Mouse (Mus musculus) Patski (cell line): ENCODE measurements around the gene Mbnl1. TPM values are rescaled to one million over a fixed set of nuclear protein-coding genes. Genes with fewer than 3 reads are reported as not detected.

Experiments
- ATAC-seq: fragments of 100-300 bp; one replicate; pipeline ENCODE4 v1.8.0; 2021
- CTCF ChIA-PET: fragments of 350-600 bp; sonication (Branson Sonifier 250); formaldehyde crosslinking; loops from one replicate; lab custom pipeline; 2022; ENCODE audit warnings: inconsistent platforms; lab: Charles Lee
- POLR2A ChIA-PET: fragments of 350-600 bp; sonication (Branson Sonifier 250); formaldehyde crosslinking; loops from one replicate; lab custom pipeline; 2022; ENCODE audit warnings: antibody characterized with exemption, inconsistent platforms; lab: Charles Lee
- DNase-seq: peaks from one replicate; pipeline ENCODE4 v3.0.0-alpha.2; 2011; ENCODE audit warnings: low read depth, low spot score
- H3K27me3 ChIP-seq: fragments of 371-371 bp; one replicate; pipeline ENCODE4 v1.5.1; 2021
- CTCF ChIP-seq: fragments of 100-300 bp; IDR thresholded peaks from one replicate; pipeline ENCODE4 v1.5.1; 2021
- in situ Hi-C: fragments of 300-500 bp; cut with MboI; formaldehyde crosslinking; loops from 3 replicates; pipeline ENCODE4 v1.11.1; 2018; ENCODE audit warnings: low pct_unique_long_range_greater_than_20kb, mixed read lengths
- polyA plus RNA-seq: library from polyadenylated mRNA; unstranded; gene quantifications from one replicate; pipeline ENCODE4 v1.2.3, GENCODE M21; 2021

Gene Mbnl1
- polyA plus RNA-seq, 1 experiment from 2014 or later, result 84.9 TPM

DNA sequence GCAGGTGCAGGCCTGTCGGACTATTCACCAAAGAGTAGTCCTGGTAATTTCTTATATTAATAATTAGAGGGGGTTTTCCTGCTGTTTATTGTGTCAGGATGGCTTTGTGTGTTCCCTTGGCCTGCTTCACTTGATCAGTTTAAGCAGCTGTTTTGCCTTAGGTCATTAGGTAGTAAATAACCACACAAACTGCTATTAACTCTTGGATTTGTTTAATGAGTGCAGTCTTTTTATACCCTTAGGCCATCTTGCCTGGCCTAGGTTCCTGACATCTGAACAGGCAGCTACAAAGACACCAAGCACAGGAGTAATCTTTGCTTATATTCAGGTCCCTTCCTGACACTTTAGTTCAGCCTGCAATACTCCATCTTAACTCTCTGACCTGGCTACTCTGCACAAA is 110.0 kb downstream of the Mbnl1 start:
- POLR2A ChIA-PET, result interaction anchor here (1.5 kb wide), 1 partner anchor 15 kb away, joined by 5 read pairs; no protein-coding TSS in a partner anchor
- CTCF ChIA-PET, result interaction anchor here (0.8 to 3.1 kb wide), 7 partner anchors 11 to 68 kb away, joined by 3 to 8 read pairs (median 4); no protein-coding TSS in a partner anchor
- no peak for TF ChIP-seq CTCF
- in situ Hi-C loops, result no loop called here
- peak; percentile 68 for ATAC-seq
- no peaks in the 10 kb centered on the region for H3K27me3 ChIP-seq
- DNase-seq, result peak; percentile 56

DNA sequence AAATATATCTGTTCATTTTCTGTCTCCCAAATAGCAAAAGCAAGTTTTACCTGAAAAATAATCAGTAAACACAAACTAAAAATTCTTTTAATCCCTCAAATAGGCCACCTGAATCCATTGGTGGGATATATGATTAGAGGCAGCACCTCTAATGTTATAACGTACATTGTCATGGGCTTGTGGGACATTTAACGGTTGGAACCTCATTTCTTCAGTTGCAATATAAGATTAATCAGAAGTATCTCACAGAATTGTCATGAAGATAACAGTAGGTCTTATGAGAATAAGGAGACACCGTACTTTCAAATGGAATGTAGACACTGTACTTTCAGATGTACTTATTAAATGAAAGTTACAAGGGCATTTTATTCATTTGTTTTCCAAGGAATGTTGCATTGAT is 112.1 kb downstream of the Mbnl1 start:
- ATAC-seq, result no peak
- no peak for DNase-seq
- CTCF ChIA-PET, result interaction anchor here (0.9 to 1.5 kb wide), 3 partner anchors 17 to 28 kb away, joined by 3 to 5 read pairs (median 4); no protein-coding TSS in a partner anchor
- no peaks in the 10 kb centered on the region for H3K27me3 ChIP-seq
- no peak for TF ChIP-seq CTCF
- POLR2A ChIA-PET, result no interaction called here
- in situ Hi-C loops, result no loop called here

DNA sequence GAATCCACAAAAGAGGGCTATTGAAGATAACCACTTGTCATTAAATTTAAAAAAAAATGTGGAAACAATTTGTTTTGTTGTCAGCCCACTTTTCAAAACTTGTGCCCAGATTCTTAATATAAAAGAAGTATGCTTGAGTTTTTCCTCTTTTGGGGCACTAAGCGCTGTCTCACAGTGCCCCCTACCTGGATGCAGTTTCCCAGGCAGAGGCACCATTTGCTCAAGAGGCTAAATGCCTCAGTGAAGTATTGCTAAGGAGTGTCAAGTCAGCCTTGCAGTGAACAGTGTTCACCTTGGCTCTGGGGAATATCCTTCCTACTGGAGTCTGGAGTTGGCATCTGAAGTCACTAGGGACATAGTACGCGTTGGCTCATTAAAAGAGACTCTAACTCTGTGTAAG is 113.4 kb downstream of the Mbnl1 start:
- POLR2A ChIA-PET, result no interaction called here
- TF ChIP-seq CTCF, result peak; percentile 44
- CTCF ChIA-PET, result interaction anchor here (1.4 to 1.5 kb wide), 2 partner anchors 16 to 26 kb away, joined by 4 to 5 read pairs; no protein-coding TSS in a partner anchor
- in situ Hi-C loops, result no loop called here
- DNase-seq, result no peak
- H3K27me3 ChIP-seq, result no peaks in the 10 kb centered on the region
- no peak for ATAC-seq

GRCm38 (mm10) chr3:60587149-60587548 is 114.5 kb downstream of the Mbnl1 start:
- ATAC-seq (no peak), DNase-seq (no peak)
- CTCF ChIA-PET, result interaction anchor here (1.2 to 2.1 kb wide), 3 partner anchors 10 to 59 kb away, joined by 3 to 8 read pairs (median 4); no protein-coding TSS in a partner anchor
- no peaks in the 10 kb centered on the region for H3K27me3 ChIP-seq
- no peak for TF ChIP-seq CTCF
- POLR2A ChIA-PET, result no interaction called here
- in situ Hi-C loops, result no loop called here

- POLR2A ChIA-PET, result interaction anchor here (0.7 kb wide), 1 partner anchor 24 kb away, joined by 4 read pairs; no protein-coding TSS in a partner anchor
Measured at GRCm38 (mm10) chr3:60589361-60589760, 116.7 kb downstream of the Mbnl1 start.

DNA sequence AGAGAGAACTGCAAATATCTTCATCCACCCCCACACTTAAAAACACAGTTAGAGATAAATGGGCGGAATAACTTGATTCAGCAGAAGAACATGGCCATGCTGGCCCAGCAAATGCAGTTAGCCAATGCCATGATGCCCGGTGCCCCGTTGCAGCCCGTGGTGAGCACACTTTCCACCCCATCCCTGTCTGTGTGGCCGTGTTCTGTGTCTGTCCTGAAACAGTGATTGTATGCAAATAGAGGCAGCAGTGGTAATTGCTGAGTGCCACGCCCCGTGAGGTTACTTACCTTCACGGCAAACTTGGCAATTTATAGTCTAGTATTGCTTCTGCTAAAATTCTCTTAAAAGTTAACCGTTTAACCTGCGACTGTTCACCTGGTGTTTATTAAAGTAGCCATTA is 123.0 kb downstream of the Mbnl1 start:
- CTCF ChIA-PET, result no interaction called here
- no peak for TF ChIP-seq CTCF
- ATAC-seq, result no peak

More at GRCm38 (mm10) chr3:60589361-60589760, 116.7 kb downstream of the Mbnl1 start:
- ATAC-seq (peak; percentile 83), DNase-seq (no peak)
- no peak for TF ChIP-seq CTCF
- no peaks in the 10 kb centered on the region for H3K27me3 ChIP-seq
- CTCF ChIA-PET, result interaction anchor here (0.9 to 3.5 kb wide), 5 partner anchors 11 to 72 kb away, joined by 3 to 34 read pairs (median 4); no protein-coding TSS in a partner anchor
- in situ Hi-C loops, result no loop called here

DNA sequence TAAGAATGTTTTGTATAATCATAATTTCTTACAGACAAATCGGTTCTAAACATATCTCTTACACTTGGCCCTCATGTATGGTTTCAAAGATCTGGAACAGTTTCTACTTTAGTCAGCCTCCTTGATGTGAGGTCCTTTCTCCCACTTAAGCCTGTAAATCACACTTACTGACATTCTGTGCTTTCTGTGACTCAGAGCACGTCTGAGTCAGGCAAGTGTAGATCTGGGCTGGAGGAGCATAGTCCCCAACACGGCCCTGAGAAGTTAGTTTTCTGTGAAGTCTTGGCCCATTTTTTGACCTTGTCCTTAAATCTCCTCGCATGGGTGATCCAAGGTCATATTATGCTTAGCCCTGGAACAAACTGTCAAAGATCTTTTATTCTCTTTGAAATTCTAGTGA is 124.4 kb downstream of the Mbnl1 start:
- ATAC-seq (peak; percentile 82), DNase-seq (no peak)
- no peak for TF ChIP-seq CTCF
- in situ Hi-C loops, result loop anchor here (5.0 kb wide), 1 partner anchor 190 kb away; no protein-coding TSS in a partner anchor
- no peaks in the 10 kb centered on the region for H3K27me3 ChIP-seq
- ChIA-PET CTCF (no interaction called here), POLR2A (no interaction called here)

More for the DNA sequence above, 123.0 kb downstream of the Mbnl1 start:
- in situ Hi-C loops, result loop anchor here (5.0 kb wide), 1 partner anchor 188 kb away; no protein-coding TSS in a partner anchor
- DNase-seq, result no peak
- POLR2A ChIA-PET, result no interaction called here
- no peaks in the 10 kb centered on the region for H3K27me3 ChIP-seq

GRCm38 (mm10) chr3:60601686-60602085 is 129.1 kb downstream of the Mbnl1 start:
- DNase-seq (no peak), ATAC-seq (peak; percentile 55)
- in situ Hi-C loops, result loop anchor here (5.0 kb wide), 1 partner anchor 79 kb away; no protein-coding TSS in a partner anchor
- ChIA-PET POLR2A (interaction anchor here (1.0 to 1.7 kb wide), 3 partner anchors 10 to 21 kb away, joined by 3 to 4 read pairs (median 3); no protein-coding TSS in a partner anchor), CTCF (interaction anchor here (0.8 to 4.8 kb wide), 36 partner anchors 9 to 483 kb away, joined by 3 to 34 read pairs (median 4); no protein-coding TSS in a partner anchor)
- TF ChIP-seq CTCF, result peak; percentile 94
- no peaks in the 10 kb centered on the region for H3K27me3 ChIP-seq

DNA sequence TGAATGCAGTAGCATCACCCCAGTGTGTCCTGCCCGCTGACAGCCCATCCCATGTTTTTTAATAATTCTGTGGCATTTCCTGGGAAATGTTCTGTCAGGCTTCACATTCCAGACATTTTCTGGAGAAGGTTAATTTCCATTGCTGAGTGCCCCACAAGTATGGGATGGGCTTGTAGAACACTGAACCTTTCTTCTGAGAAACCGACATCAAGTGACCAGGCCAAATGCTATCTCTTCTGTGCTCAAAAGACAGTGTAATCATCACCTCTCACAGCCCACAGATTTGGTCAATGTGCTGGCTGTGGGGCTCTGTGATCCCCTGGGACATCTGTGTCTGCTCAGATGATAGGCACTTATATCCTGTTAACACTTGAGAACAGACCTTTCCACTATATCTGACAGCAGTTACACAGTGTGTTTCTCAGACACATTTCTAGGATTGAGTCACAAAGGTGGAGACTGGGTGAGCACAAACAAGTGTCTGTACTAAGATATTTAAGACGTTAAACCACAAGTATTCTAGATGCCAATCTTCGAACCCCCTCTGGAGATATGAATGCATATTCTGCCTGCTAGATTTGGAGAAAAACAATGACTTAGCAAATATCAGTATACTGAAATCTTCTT is 130.4 kb downstream of the Mbnl1 start:
- DNase-seq (no peak), ATAC-seq (peak; percentile 63)
- CTCF ChIA-PET, result interaction anchor here (1.4 to 4.8 kb wide), 11 partner anchors 8 to 85 kb away, joined by 4 to 34 read pairs (median 9); no protein-coding TSS in a partner anchor
- in situ Hi-C loops, result loop anchor here (5.0 kb wide), 1 partner anchor 81 kb away; no protein-coding TSS in a partner anchor
- POLR2A ChIA-PET, result interaction anchor here (1.2 to 1.7 kb wide), 2 partner anchors 12 to 22 kb away, joined by 3 to 4 read pairs; no protein-coding TSS in a partner anchor
- no peak for TF ChIP-seq CTCF
- H3K27me3 ChIP-seq, result no peaks in the 10 kb centered on the region

DNA sequence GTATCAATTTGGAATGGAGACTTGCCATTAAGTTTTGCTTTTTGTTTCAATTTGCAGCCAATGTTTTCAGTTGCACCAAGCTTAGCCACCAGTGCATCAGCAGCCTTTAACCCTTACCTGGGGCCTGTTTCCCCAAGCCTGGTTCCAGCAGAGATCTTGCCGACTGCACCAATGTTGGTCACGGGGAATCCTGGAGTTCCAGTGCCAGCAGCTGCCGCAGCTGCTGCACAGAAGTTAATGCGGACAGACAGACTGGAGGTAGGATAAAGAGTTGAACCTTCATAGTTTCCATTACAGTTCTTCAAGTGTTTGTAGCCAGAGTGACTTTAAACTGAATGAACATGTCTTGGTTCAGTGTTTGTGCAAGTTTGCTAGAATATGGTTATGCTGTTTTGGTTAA is 131.0 kb downstream of the Mbnl1 start:
- H3K27me3 ChIP-seq, result no peaks in the 10 kb centered on the region
- ATAC-seq, result no peak
- no peak for DNase-seq
- no peak for TF ChIP-seq CTCF
- ChIA-PET POLR2A (no interaction called here), CTCF (no interaction called here)
- in situ Hi-C loops, result loop anchor here (5.0 kb wide), 1 partner anchor 81 kb away; no protein-coding TSS in a partner anchor
